Mouse (Mus musculus) ovary, postnatal 36 days (tissue): ENCODE data around the gene Ctbp2.

ENCODE experiments used
- DNase-seq: peaks from one replicate; pipeline ENCODE4 v3.0.0; 2022; ENCODE audit warnings: low spot score, mixed read lengths

Gene Ctbp2

GRCm38 (mm10) chr7:133005772-133006171, 118.4 kb downstream of the Ctbp2 start:
- DNase-seq, result no peak

GRCm38 (mm10) chr7:133003421-133003820, 120.7 kb downstream of the Ctbp2 start:
- peak; percentile 70 for DNase-seq

GRCm38 (mm10) chr7:133002271-133002670, 121.9 kb downstream of the Ctbp2 start:
- DNase-seq, result no peak

DNA sequence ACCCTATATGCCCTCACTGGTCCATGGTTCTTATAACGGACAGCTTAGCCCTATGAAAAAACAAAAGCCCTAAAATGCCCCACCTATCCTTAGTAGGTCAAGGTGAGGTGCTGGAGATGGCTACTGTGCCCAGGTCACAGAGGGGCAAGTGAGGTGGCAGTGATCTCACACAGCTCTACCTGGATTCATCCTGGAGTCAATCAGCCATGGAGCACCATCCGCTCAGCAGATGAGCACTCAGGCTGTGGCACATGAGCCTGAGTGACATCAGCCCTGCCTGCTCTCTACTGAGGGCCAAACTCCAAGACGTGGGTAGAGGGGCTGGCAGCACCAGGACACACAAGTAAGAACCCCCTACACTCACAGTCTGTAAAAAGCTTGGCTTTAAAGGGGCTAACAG, 122.8 kb downstream of the Ctbp2 start:
- DNase-seq, result no peak

DNA sequence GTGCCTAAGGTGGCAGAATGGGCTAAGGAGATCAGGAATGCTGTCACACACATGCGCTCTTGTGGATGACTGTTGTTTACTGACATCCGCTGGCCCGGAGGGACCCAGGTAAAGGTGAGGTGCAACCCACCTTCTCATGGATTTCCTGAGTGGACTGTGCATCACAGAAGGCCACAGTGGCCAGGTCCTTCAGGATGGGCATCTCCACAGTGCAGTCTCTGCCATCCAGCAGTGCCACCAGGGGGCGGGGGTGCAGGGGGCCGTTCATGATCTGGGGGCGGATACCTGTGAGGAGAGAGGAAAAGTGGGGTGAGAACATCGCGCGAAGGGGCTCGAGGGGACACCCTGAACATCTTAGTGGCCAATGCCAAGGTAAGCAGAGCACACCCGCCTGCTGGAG, 125.1 kb downstream of the Ctbp2 start:
- DNase-seq, result no peak

DNA sequence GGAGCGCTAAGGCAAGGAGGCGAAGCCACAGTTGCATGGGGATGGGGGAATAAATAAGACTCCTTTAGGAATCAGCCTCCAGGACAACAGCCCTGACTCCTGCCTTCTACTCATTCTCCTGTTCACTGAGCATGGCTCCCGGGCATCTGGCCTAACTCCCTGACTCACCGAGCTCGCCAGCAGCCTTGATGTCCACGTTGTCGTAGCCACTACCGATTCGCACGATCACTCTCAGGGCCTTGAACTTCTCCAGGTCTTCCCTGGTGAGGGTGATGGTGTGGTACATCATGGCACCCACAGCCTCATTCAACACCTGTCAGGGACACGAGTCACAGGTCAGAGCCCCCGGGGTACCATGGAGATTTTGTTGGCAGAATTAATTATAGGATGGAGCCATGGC, 125.5 kb downstream of the Ctbp2 start:
- DNase-seq, result no peak

- DNase-seq, result no peak
Measured at GRCm38 (mm10) chr7:132996391-132996790, 127.8 kb downstream of the Ctbp2 start.

DNA sequence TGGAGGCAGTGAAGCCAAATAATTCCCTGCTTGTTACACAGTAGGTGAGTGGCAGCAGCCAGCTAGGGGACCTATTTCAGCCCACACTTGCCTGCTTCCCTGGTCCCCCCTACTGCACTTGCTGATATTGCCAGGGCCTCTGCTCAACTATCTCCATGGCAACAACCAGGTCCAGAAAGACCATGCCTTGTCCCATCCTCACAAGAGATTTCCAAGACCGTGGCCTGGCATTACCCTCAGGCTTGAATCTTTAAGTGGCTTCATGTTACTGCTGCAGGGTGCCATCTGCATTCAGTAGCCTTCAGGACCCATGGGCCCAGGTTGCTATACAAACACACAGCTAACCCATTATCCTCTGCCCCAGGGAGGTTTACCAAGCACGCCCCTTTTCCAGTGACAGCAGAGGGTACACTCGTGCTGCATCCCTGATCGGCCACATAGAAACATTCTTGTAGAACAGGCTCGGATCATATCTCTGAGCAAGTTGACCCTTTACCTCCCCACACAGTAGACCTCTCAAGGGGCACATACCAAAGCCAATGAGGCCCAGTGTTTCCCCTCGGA, 129.4 kb downstream of the Ctbp2 start:
- no peak for DNase-seq

DNA sequence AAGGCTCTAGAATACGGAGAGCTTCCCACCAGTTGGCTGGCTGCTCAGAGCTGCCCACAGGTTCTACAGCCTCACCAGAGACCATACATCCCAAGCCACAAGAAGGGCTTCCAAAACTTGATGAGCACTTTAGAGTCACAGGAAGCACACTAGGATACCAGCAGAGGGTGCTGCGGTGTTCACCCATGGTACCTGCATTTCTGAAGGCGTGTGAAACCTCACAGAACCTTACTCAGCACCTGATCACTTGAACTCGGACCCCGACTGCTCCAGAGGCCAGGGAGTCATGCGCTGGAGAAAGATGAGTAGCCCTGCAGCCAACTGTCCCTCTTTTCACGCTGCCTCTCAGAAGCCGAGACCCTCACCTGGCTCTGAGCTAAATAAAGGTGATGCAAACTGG, 130.0 kb downstream of the Ctbp2 start:
- no peak for DNase-seq

GRCm38 (mm10) chr7:132992967-132993615, 131.1 kb downstream of the Ctbp2 start:
- no peak for DNase-seq

GRCm38 (mm10) chr7:132991240-132991900, 132.8 kb downstream of the Ctbp2 start:
- no peak for DNase-seq

DNA sequence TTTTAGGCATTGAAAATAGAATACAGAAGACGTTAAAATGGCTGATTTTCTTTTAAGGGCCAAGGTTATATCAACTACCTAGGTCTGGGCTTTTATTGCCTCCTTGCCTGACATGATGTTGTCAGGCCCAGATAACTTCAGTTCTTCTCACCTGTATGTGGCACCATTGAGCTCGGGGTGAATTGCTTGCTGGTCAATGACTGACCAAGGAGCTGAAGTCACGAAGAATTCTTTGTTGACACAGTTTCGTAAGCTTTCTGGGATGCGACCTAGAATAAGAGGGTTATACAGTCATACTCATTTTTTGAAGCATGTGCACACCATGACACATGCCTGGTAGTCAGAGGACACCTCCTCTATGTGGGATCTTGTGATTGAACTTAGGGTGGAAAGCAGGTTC, 134.3 kb downstream of the Ctbp2 start:
- no peak for DNase-seq

DNA sequence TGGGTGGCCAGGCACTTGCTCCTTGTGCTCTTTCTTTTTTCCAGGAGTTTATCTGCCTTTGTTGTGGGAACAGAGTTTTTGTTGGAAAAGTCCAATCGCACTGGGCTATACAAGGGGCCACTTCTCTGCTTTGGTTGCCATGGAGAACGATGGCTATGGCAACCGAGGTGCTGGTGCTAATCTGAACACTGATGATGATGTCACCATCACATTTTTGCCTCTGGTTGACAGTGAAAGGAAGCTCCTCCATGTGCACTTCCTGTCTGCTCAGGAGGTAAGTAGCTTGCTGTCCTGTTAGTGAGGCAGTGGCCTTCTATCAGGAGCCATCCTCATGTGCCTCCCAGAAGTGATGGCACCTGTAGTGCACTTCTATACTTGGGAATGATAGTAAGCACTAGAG, 141.5 kb downstream of the Ctbp2 start:
- no peak for DNase-seq

- no peak for DNase-seq
Measured at GRCm38 (mm10) chr7:132977981-132978380, 146.2 kb downstream of the Ctbp2 start.

DNA sequence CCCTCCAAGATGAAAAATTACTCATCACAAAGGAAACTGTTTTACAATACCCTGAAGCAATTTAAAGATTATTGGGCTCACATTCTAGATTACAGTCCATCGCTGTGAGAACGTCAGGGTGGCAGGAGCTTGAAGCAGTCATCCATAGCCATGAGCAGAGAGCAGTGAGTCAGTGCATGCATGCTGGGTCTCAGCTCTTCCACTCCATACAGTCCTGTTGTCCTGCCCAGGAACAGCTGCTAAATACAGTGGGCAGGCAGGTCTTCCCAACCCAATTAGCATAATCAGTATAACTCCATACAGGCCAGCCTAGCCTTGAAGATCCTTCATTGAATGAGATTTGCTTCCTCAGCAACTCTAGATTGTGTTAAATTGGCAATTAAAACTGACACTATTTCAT, 148.1 kb downstream of the Ctbp2 start:
- no peak for DNase-seq

GRCm38 (mm10) chr7:132972079-132972478, 152.1 kb downstream of the Ctbp2 start:
- DNase-seq, result no peak

GRCm38 (mm10) chr7:132965707-132966106, 158.4 kb downstream of the Ctbp2 start:
- no peak for DNase-seq

DNA sequence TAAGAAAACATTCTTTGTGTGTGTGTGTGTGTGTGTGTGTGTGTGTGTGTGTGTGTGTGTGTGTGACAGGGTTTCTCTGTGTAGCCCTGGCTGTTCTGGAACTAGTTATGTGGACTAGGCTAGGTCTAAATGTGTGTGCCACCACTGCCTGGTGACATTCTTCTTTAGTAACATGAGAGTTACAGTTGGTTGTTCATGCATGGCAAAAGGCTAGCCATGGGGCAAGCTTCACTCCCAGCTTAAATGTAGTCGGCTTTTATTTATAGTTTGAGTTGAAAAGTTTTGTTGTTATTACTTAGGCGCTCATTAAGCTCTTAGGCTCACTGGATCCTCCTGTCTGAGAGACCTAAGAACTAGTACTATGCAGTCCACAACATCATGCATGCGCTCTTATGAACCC, 159.8 kb downstream of the Ctbp2 start:
- no peak for DNase-seq

DNA sequence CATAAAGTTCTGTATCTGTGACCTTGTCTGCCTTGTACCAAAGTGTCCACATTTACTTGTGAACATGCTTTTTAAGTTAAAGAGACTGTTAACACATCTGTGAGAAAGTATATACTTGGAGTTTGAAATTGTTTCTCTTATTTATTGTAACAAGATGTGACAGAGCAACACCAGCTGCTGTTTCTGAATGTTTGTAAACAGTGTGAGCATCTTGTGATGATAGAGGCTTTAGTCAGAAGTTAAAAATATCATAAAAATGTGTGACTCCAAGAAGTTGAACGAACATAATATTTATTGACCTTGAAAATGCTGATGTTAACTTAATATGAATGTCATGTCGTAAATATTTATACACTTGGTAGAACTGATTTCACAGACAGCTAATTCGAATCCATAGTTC, 173.5 kb downstream of the Ctbp2 start:
- DNase-seq, result no peak

DNA sequence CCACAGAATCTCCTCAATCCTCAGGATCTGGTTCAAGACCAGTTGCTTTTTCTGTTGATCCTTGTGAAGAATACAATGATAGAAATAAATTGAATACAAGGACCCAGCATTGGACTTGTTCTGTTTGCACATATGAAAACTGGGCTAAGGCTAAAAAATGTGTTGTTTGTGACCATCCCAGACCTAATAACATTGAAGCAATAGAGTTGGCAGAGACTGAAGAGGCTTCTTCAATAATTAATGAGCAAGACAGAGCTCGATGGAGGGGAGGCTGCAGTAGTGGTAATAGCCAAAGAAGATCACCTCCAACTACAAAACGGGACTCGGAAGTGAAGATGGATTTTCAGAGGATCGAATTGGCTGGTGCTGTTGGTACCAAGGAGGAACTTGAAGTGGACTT, 174.2 kb downstream of the Ctbp2 start:
- DNase-seq, result no peak

DNA sequence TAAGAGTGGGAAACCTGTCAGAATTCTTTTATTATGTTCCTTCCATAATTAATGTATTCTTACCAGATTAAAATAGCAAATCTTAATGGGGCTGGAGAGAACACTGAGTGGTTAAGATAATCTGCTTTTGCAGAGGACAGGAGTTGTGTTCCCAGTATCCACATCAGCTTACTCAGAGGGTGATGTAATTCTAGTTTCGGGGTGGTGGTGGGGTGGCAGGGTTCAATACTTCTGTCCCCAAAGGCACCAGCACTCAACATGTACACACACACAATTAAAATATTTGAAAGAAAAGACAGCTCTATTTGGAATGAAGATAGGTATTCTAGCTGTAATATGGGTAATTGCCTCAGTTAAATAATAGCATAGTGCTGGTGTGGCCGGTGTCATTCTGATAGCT, 183.6 kb downstream of the Ctbp2 start:
- DNase-seq, result no peak

- DNase-seq, result no peak
Measured at GRCm38 (mm10) chr7:132939118-132939517, 185.0 kb downstream of the Ctbp2 start.
